Mouse (Mus musculus) right cerebral cortex, postnatal 10 days (tissue): ENCODE measurements at regions not wholly inside any gene's neighbourhood (a gene's known extent, or its start where the extent isn't known, plus 50 kb on each side); places are given as distances from the start of the nearest gene placed in this dataset.

Experiments
- DNase-seq, 2 experiments: peaks; one replicate each; pipeline ENCODE4 v3.0.0; 2021; ENCODE audit warnings: low spot score in 2 of 2

- no peak for DNase-seq
These were observed 351.9 kb downstream of the Tbc1d22a start for GRCm38 (mm10) chr15:86566111-86566510.

GRCm38 (mm10) chr15:86574311-86574710 lies 360.1 kb downstream of the Tbc1d22a start:
- DNase-seq, result no peak

GRCm38 (mm10) chr15:86576666-86577065 lies 362.4 kb downstream of the Tbc1d22a start:
- DNase-seq, result no peak

DNA sequence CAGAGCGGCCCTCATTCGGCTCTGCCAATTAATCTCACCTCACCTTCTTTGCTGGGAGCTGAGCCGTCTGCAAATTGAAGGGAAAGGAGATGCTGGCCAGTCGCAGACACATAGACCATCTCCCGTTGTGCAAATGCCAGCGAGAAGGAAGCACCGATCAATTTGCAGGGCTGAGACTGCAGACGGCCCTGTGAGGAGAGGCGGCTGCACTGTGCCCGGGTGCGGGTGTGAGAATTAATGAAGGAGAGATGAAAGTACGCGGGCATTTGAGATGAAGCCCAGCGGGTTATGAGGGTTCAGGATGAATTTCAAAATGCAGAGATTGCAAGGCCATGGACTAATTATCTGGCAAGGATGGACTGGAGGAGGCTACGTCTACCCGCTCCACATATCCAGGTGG lies 364.4 kb downstream of the Tbc1d22a start:
- DNase-seq, result no peak

DNA sequence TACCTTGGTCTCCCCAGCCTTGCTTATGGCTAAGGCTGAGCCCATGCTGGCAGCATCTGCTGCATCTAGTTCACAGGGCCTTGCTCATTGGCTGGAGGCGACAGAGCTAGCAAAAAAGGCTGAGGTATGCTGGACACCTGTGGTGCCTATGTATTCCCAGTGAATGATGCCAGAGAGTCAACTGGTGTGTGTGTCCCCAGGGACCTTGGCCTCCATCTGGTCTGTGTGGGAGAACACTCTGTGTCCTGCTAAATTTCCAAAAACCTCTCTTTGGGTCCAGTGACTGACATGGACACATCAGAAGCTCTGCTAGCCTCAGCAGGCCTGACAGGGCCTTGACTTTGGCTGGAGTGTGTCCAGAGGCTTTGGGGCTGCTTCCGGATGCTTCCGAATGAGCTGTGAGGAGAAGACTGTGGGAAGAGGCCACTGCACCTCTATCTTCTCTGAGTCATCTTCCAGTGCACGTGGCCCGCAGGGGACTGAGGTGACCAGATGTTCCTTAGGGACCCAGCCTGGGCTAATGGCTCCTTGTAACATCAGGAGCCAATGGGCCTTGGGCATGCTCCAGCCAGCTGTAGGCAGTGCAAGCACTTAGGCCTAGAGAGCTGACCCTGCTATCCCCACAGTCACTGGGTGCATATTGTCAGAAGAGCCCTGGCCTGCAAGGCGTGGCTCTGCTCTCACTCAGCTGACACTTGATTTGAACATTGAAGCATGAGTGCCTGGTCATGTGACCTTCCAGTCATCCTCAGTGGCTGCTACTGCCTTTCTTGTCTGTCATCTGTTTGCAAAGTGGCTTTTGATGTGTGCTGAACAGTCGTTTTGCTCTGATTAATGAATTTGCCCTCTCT lies 368.2 kb downstream of the Tbc1d22a start:
- no peak for DNase-seq

- no peak for DNase-seq
These were observed 371.5 kb downstream of the Tbc1d22a start for GRCm38 (mm10) chr15:86585716-86586115.

DNA sequence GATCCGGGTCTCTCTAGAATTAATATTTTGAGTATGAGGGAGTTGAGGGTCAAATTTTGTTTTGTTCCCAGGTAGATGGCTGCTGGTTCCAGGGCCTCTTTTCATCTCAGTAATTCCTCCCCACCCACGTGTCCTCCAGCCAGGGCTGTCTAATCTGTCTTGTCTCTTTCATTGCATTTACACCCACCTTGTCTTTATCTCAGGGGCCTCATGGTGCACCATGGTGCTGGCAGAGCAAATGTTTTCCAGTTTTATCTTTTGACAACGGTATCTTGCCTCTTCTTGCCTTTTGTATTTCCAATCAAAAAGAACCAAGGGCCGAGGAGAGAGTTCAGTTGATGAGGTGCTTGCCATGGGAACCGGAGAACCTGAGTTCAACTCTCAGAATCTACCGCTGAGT lies 372.9 kb downstream of the Tbc1d22a start:
- DNase-seq, result no peak

- DNase-seq, result no peak
These were observed 375.8 kb downstream of the Tbc1d22a start for GRCm38 (mm10) chr15:86590033-86590432.

DNA sequence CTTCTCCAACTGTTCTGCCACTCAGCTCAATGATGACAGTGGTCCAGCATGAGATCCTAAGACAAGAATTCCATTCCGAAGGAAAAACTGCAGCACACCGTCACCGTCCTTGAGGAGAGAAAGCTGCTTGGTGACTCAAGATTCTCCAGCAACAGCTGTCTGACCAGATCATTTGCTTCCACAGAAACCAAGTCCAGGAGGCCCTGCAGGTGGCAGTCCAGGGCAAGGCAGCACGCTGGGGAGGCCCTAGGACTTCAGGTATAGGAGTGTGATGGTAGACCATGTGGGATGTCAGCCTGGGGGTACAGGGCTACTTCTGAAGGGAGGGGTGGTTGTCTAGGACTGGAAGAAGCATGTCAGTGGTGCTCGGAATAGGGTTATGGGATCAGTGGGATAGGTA lies 376.6 kb downstream of the Tbc1d22a start:
- DNase-seq, result peak in 1 of 2 experiments; percentile 30

DNA sequence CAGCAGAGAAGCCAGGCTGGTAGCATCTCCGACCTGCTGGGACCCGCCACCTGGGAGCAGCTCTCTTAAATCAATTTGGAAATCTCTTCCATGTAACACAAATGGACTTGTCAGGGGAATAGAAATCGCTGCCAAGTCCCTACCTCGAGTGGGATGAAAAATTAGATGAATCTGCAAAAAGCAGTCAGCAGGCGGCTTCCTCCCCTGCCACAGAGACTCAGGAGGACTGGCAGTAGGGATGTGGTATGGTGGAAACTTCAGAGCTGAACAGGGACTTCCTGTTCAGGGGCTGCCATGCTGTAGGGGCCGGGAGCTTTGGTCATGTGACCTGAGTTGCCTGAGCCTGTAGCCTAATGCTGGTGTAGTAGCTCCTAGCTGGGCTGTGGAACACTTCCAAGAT lies 379.1 kb downstream of the Tbc1d22a start:
- peak; percentile 61 to 64 for DNase-seq

- DNase-seq, result no peak
These were observed 392.2 kb downstream of the Tbc1d22a start for GRCm38 (mm10) chr15:86606411-86606810.

DNA sequence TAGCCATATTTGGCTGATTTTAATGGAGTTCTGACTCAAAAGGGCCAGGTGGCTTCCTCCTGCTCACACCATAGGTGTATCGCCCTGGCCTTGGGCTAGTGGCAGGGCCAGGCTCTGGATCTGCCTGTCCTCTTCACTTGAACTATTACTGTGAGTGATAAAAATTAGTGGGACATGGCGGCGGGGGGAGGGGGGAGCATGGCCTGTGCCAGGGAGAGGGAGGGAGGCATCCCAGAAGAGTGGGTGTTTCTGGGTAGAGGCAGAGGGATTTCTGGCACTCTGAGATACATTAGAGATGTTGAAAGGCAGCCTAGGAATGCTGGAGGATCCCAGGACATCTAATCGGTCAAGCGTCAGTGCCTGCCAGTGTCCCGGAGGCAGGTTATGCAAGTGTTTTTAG lies 395.4 kb downstream of the Tbc1d22a start:
- DNase-seq, result no peak

GRCm38 (mm10) chr15:86631376-86631775 lies 417.1 kb downstream of the Tbc1d22a start:
- DNase-seq, result no peak

DNA sequence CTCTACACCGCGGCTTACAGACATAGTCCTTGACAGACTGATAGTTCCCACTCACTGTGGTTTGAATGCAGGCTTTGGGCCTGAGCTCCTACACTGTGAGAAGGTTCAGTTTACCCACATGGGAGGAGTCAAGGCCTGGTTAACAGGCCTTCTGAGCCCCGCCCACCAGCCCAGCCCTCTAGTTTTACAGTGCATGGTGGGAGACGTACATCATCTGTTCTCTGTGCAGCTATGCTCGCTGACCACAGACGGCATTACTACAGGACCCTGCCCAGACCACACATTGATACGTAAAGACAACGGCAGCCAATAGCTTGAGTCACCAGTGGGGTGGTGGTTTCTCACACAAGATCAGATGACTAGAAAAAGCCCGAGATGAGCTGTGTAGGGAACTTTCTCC lies 431.0 kb downstream of the Tbc1d22a start:
- no peak for DNase-seq

GRCm38 (mm10) chr15:86648131-86648530 lies 433.9 kb downstream of the Tbc1d22a start:
- DNase-seq, result no peak

GRCm38 (mm10) chr15:86673096-86673520 lies 458.8 kb downstream of the Tbc1d22a start:
- DNase-seq, result peak; percentile 49 to 55

GRCm38 (mm10) chr15:86677016-86677415 lies 462.8 kb downstream of the Tbc1d22a start:
- peak; percentile 48 to 57 for DNase-seq

DNA sequence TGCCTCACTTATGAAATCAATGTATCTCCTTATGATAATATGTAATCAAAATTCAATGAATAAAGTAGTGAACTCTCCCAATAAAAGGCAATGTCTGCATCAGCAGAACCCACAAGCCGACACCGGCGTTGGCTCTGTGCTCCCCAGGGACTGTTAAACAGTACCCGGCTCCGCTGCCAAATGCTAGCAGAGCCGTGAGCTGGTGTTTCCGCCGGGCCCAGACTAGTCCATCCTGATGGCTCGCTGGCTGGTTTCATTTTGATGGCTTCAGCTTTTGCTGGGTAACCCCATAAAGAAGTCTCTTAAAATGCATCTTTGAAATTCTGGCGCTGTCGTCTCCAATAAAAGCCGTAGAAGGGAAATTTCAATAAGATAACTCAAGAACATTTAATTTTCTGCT lies 468.8 kb downstream of the Tbc1d22a start:
- peak in 1 of 2 experiments; percentile 27 for DNase-seq

- DNase-seq, result peak; percentile 49 to 63
These were observed 475.4 kb downstream of the Tbc1d22a start for GRCm38 (mm10) chr15:86689694-86690093.

DNA sequence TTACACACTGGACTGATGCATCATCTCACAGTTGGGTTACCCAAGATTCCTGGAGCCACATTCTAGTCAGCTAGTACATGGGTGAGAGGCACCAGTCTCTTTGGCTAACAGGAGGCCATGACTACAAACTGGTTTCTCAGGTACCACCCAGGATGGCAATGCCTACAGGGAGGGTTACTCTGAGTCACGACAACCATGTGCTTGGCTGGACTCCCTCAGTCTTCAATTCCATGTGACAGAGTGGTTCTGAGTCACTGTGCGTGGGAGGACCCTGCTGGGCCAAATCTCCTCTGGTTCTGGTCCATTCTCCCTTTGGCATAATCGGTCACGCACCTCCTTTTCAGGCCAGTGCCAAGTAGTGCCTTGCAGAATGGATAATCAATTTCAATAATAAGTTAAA lies 482.5 kb downstream of the Tbc1d22a start:
- DNase-seq, result no peak

DNA sequence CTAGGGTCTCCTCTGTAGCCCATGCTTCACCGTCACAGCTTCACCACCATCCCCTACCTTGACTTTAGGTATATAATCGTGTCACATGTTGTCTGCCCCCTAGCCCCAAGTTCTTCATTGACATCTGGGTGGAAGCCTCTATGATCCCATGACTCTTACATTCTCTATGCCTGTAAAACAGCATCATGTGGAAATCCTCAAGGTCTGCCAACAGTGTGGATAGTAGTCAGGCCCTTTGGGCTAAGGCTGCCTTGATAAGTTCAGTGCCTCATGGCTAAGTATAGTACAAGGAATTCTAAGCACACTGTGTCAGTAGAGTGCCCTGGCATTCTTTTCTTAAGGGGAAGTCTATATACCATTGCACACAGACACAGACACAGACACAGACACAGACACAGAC lies 496.2 kb downstream of the Tbc1d22a start:
- DNase-seq, result no peak

GRCm38 (mm10) chr15:86718376-86718775 lies 504.1 kb downstream of the Tbc1d22a start:
- no peak for DNase-seq

DNA sequence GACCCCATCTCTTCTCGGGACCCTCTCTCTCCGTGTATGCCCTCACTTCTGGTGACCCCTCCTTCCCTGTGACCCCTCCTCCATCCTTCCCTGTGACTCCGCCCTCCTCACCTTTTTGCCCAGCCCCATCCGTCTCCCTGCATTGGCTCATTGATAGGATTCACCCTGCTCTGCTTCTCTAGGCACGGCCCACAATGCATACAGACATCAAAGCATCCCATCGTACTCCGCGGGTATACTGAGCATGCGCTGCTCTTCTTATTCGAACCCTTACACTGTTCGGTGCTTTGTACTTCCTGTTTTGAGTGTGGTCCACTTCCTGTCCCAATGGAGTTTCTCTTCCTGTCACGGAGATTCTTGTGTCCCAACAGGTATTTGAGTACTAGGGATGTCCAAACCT lies 504.8 kb downstream of the Tbc1d22a start:
- DNase-seq, result no peak

DNA sequence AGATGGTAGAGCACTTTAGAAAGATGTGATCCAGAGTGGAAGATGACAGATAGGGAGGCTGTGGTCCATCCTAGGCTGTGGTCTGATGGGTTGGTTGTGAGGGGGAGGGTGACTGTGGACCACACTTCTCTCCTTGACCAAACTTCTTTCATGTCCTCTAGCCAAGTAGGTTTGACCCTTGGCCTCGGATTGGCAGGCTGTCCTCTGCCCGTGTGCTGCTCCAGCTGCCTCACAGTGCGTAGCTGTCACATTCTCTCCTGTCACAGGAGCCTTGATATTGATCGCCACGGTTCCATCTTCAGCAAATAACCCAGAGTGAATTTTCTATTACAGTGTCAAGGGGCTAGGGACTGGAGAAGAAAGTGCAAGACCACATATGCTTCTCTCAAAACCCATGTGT lies 506.9 kb downstream of the Tbc1d22a start:
- DNase-seq, result no peak
